Comparison of ENCODE assay signal across 11 mouse cellular contexts in the genomic region with DNA sequence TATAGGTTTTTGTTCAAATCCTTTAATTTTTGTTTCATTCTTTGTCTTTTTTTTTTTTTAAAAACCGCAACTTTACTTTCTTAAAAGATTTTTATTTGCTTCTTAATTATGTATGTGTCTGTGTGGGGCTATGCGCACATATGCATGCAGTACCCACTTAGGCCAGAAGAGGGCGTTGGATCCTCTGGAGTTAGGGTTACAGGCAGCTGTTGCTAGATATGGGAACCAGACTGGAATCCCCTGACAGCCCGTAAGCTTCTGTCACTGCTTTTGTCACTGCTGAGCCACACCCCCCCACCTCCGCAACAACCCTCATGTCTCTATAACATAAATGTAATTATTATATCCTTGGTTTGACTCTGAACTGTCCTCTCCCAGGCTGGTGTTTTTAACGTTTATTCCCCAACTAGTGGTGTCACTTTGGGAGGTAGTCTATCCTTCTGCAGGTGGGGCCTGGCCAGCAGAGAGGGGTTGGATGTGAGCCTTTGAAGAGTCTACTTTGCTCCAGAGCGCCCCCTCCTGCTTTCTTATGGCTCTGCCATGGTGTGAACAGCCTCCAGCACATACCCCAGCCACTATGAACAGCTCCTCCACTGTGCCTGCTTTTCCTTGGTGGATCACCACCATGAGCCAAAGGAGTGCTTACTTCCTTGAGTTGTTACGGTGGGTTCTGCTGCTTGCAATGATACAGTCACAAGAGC.
A peak's percentile ranks its signal among the peaks of the same experiment; 100 is the strongest.
DNase-seq lines count a peak whose midpoint lies in the region; ATAC-seq and TF ChIP-seq lines count a peak whose summit lies in the region.
"Had no signal": no experiment of that assay in that cellular context is flagged by ENCODE, and none has a peak within 500 bp of the region (broad histone marks: within the 10 kb centered on the region; RNA-seq: fewer than 3 reads in every experiment).

No protein-coding gene starts in this region.

- no peaks in the 10 kb centered on the region for H3K9me3 ChIP-seq in lung, postnatal 0 days (ENCODE audit: low read length)
- H3K9me3 ChIP-seq: heart, embryonic 10.5 days had no signal

- H3K79me2 ChIP-seq in heart, adult 2 months (replicated peaks; ENCODE audit: control insufficient read depth, insufficient read depth, low read length), result no peaks in the 10 kb centered on the region

- TF ChIP-seq CTCF in heart, adult 2 months (IDR thresholded peaks at IDR 0.05), result peak; percentile 42
- TF ChIP-seq CTCF in lung, postnatal 0 days (IDR thresholded peaks at IDR 0.05), result peak; percentile 45
- peak; percentile 37; the same call in 1 of the 2 replicates for TF ChIP-seq CTCF in bone marrow, adult 2 months (IDR thresholded peaks at IDR 0.05; ENCODE audit: control insufficient read depth, insufficient read depth, low read length)
- TF ChIP-seq CTCF in testis, adult 2 months (IDR thresholded peaks at IDR 0.05; ENCODE audit: control insufficient read depth, insufficient read depth, insufficient replicate concordance, low read depth, low read length), result peak; percentile 82

- H3K9ac ChIP-seq in heart, adult 2 months (ENCODE audit: low read depth, low read length), result no peak overlapping the region
- no peak overlapping the region for H3K9ac ChIP-seq in lung, postnatal 0 days (replicated peaks; ENCODE audit: low read depth)

- TF ChIP-seq POLR2A in heart, adult 2 months (IDR thresholded peaks at IDR 0.05; ENCODE audit: insufficient read depth, low read depth, low read length), result no peak
- no peak for TF ChIP-seq POLR2A in bone marrow, adult 2 months (IDR thresholded peaks at IDR 0.05; ENCODE audit: borderline replicate concordance, control insufficient read depth, low read depth, low read length)
- no peak for TF ChIP-seq POLR2A in testis, adult 2 months (IDR thresholded peaks at IDR 0.05; ENCODE audit: control insufficient read depth, low read depth, low read length)

- DNase-seq in heart, adult 2 months, result no peak
- no peak for DNase-seq in heart, adult 18-20 months
- no peak for DNase-seq in lung, postnatal 0 days (ENCODE audit: low spot score)
- no peak for DNase-seq in lung, adult 18-20 months
- no peak for DNase-seq in adrenal gland, postnatal 25 days
- no peak for DNase-seq in kidney, adult 9 months
- DNase-seq: layer of hippocampus, postnatal 36 days had no signal

- no peaks in the 10 kb centered on the region for H3K4me1 ChIP-seq in heart, adult 2 months (ENCODE audit: control insufficient read depth, insufficient read depth, low read length)
- no peaks in the 10 kb centered on the region for H3K4me1 ChIP-seq in lung, postnatal 0 days (ENCODE audit: insufficient read depth, low read depth, low read length)
- no peaks in the 10 kb centered on the region; the same call in 1 of the 2 replicates for H3K4me1 ChIP-seq in bone marrow, adult 2 months (ENCODE audit: control insufficient read depth, insufficient read depth, low read length)
- H3K4me1 ChIP-seq in testis, adult 2 months (ENCODE audit: control insufficient read depth, insufficient read depth, low read length), result no peaks in the 10 kb centered on the region

- TF ChIP-seq EP300 in heart, adult 2 months (IDR thresholded peaks at IDR 0.05; ENCODE audit: insufficient read depth, low read depth, low read length), result no peak
- TF ChIP-seq EP300 in lung, postnatal 0 days (IDR thresholded peaks at IDR 0.05), result no peak

- intact Hi-C loops in heart, adult 2 months (cut with DNase I), result no loop called here

- no peaks in the 10 kb centered on the region for H3K36me3 ChIP-seq in heart, adult 2 months (ENCODE audit: control insufficient read depth, insufficient read depth, low read length)
- no peaks in the 10 kb centered on the region for H3K36me3 ChIP-seq in lung, postnatal 0 days (ENCODE audit: insufficient read depth, low read length)
- no peaks in the 10 kb centered on the region for H3K36me3 ChIP-seq in testis, adult 2 months (ENCODE audit: control insufficient read depth, insufficient read depth, low read length)
- H3K36me3 ChIP-seq: heart, embryonic 10.5 days had no signal

- H3K27ac ChIP-seq in heart, adult 2 months, result no peak overlapping the region
- H3K27ac ChIP-seq in lung, postnatal 0 days (ENCODE audit: low read length), result no peak overlapping the region
- H3K27ac ChIP-seq in bone marrow, adult 2 months (ENCODE audit: control insufficient read depth, insufficient read depth, low read depth, low read length, poor library complexity), result no peak overlapping the region
- H3K27ac ChIP-seq in testis, adult 2 months (ENCODE audit: control insufficient read depth, insufficient read depth, low read depth, low read length), result no peak overlapping the region
- H3K27ac ChIP-seq: heart, embryonic 10.5 days had no signal

- H3K27me3 ChIP-seq in heart, adult 2 months (ENCODE audit: control insufficient read depth, insufficient read depth, low read length), result no peaks in the 10 kb centered on the region
- no peaks in the 10 kb centered on the region for H3K27me3 ChIP-seq in lung, postnatal 0 days (replicated peaks; ENCODE audit: insufficient read depth, low read length)
- no peaks in the 10 kb centered on the region for H3K27me3 ChIP-seq in testis, adult 2 months (ENCODE audit: control insufficient read depth, insufficient read depth, low read length)

- H3K4me3 ChIP-seq in heart, adult 2 months, result no peak overlapping the region
- H3K4me3 ChIP-seq in lung, postnatal 0 days (ENCODE audit: low read depth, low read length), result no peak overlapping the region
- no peak overlapping the region for H3K4me3 ChIP-seq in bone marrow, adult 2 months (replicated peaks; ENCODE audit: control insufficient read depth, low read depth, low read length)
- H3K4me3 ChIP-seq in testis, adult 2 months (ENCODE audit: control insufficient read depth, low read depth, low read length), result no peak overlapping the region
- H3K4me3 ChIP-seq: heart, embryonic 10.5 days; megakaryocyte, embryonic 14.5 days had no signal

- ATAC-seq in lung, postnatal 0 days, result no peak

- H3K4me2 ChIP-seq in lung, postnatal 0 days (replicated peaks; ENCODE audit: low read depth, low read length), result no peak overlapping the region

- WGBS in heart, adult 2 months, result 81% methylated on average over 8 of the region's 8 CpGs
- 83% methylated on average over 8 of the region's 8 CpGs for WGBS in lung, postnatal 0 days
- 83% methylated on average over 8 of the region's 8 CpGs for WGBS in bone marrow, adult 2 months
